Mouse (Mus musculus) liver (tissue): ENCODE data around the gene Mroh7.
"Not testable (repeated sequence)": the region's sequence is repeated elsewhere in the genome, so short reads cannot be mapped to it uniquely, and the experiment has no call there.

Source experiments
- DNase-seq: peaks from one replicate; pipeline ENCODE4 v3.0.0-alpha.2; 2020; ENCODE audit warnings: mixed read lengths

The Mroh7 gene

GRCm38 (mm10) chr4:106730814-106731213 lies at the start of gene Mroh7:
TSS of gene Mroh7 (minus strand) at chr4:106730925.
- DNase-seq: no peak

- no peak for DNase-seq
Observed at GRCm38 (mm10) chr4:106780045-106780444, 49.3 kb upstream of the Mroh7 start.

GRCm38 (mm10) chr4:106778116-106778788 lies 47.5 kb upstream of the Mroh7 start:
- peak; percentile 61 for DNase-seq

DNA sequence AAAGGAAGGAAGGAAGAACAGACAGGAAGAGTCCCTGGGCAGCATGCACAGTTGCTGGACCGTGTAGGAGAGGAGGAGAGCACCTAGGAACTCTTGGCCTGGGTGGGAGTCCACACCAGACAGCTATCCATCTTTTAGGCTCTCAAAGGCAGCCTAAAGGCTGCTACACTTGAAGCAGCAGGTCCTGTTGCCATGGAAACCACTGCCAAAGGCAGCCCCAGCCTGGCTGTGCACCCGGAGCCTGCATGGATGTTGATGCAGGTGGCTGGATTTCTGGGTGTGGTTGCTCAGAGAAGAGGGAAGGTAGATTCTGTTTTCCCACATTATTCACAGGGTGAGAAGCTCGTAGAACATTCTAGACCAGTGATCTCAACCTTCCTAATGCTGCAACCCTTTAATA lies 46.3 kb upstream of the Mroh7 start:
- no peak for DNase-seq

GRCm38 (mm10) chr4:106775767-106776166 lies 45.0 kb upstream of the Mroh7 start:
- DNase-seq: not testable (repeated sequence)

DNA sequence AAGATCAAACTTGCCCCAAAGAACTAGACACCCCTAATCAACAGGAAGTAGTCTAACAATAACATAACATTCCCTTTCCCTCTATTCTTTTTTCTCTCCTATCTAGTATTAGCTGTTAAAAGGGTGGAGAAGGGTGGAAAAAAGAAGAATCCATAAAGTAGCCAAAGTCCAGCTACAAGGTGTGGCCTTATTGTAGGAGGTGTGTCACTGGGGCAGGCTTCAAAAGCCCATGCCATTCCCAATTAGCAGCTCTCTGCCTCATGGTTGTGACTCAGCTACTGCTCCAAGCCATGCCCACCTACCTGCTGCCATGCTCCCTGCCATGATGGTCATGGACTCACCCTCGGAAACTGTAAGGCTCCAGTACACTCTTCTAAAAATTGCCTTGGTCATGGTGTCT lies 41.8 kb upstream of the Mroh7 start:
- no peak for DNase-seq

DNA sequence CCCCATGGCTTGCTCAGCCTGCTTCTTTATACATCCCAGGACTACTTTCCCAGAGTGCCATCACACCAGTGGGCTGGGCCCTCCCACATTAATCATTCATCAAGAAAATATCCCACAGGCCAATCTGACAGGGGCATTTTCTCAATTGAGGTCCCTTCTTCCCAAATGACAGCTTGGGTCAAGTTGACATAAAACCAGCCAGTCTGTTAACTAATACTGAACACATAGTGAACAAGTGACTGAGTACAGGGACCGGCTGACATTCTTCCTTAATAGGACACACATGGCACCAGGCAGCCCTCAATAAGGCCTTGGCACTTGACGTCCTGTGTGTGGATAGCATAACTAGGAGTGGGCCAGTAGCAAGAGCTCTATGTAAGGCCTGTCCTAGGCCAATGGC lies 38.6 kb upstream of the Mroh7 start:
- no peak for DNase-seq

DNA sequence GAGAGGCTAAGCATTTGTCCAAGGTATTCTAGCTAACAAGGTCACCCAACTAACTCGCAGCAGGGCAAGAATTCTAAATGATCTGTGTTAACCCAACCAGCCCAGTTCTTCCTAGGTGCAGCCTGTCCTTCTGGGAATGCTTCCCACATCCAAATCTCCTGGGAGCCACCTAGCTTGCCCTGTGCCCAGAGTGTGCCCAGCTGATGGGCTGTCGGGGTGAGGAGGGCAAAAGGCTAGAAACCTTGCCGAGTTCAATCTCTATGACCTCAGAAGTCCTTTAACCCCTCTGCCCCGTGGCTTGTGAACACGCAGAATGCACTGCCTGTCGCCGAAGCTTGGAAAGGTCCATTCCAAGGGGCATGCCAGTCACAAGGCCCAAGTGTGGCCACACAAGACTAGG lies 33.4 kb upstream of the Mroh7 start:
- no peak for DNase-seq

DNA sequence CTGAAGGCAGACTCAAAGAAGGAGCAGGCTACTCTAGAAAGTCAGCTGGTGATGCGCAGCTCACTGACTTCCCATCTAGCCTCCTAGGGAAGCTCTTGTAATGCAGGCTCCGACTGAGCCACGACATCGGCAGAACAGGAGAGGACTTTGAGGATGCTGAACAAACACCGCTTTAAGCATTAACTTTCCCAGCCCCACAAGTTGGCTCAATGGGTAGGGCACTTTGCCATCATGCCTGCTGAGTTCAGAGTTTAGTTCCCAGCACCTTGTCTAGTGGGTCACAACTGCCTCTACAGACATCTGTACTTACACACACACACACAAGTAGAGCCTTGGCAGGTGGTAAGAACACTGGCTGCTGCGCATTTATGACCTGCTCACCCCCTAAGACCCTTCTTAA lies 21.0 kb upstream of the Mroh7 start:
- DNase-seq: no peak

GRCm38 (mm10) chr4:106749699-106750098 lies 19.0 kb upstream of the Mroh7 start:
- DNase-seq: peak; percentile 55

DNA sequence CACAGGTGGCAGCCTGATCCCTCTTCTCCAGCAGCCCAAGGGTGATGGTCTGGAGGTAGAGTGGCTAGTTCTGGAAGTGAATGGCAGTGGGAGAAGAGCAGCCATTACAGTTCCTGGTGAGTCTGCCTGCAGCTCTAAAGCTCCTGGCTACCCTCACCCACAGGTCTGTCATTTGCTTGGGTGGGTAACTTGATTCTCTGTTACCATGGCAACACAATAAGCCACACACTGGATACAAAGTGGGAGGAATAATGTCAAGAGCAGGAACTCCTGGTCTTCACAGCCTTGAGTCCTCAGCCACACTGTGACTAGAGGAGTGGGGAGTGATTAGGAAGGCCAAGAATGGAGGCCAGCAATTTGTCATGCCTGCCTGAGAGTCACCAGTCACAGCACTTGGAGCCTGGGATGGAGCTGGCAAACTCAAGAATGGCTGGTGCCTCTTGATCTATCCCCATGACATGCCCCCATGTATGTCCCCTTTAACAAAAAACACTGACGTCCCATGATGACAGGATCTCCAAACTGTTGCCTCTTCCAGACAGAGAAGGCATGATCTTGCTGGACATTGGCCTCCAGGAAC lies 16.4 kb upstream of the Mroh7 start:
- no peak for DNase-seq

GRCm38 (mm10) chr4:106745862-106746261 lies 15.1 kb upstream of the Mroh7 start:
- no peak for DNase-seq

DNA sequence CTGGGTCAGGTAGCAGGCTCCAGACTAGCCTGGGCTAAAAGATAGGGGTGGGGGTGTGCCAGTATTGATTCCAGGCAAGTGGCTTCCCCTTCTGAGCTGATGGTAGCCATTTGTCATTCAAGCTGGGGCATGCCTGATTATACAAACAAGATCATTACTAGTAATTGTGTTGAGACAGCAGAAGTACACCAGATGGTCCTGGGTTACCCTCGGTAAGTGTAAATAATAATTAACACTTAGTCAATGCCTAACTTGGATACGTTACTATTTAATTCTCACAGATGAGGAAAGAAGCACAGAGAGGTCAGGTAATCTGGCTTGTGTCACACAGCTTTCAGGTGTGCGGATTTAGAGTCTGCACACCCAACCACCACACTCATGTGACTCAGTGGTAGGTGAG lies 7.2 kb upstream of the Mroh7 start:
- DNase-seq: no peak

GRCm38 (mm10) chr4:106736884-106737283 lies 6.2 kb upstream of the Mroh7 start:
- not testable (repeated sequence) for DNase-seq

DNA sequence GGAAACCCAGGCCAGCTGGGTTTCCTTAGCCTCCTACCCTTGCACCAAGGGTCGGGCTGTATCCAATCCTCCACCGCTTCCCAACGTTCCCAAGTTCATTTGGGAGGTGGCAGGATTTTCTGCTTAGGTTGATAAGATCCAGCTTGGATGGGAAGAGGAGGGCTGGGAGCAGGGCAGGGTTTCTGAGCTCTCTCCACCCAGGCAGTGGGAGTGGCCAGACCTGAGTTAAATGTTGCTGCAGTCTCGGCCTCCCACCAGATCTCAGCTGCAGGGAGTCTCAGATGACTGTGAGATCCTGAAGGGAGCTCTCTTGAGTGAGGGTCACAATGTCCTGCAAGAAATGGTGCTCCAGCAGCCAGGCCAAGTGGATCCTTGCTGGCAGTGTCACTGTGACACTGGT lies 2.9 kb upstream of the Mroh7 start, which contains the start of gene Fam151a:
Gene Fam151a (plus strand): TSS at position 254 of the 400 bp plus-strand sequence.
- no peak for DNase-seq

DNA sequence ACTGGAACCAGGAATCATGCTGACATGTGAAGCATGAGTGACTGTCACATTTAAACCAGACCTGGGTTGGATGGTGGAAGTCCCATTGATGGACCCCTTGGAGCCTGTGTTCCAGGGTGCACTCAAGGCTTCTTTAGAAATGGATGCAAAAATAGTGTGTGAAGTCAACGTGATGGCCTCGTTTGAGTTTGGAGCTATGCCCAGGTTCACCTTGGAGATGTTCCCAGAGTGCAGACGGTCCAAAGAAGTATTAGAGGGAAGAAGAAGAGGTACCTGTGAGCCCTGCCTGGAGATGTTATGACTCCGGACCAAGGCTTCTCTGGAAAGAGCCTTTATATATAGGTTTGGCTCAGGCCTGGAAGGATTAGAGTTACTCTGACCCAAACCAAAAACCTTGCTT lies 10.1 kb downstream of the Mroh7 start:
- DNase-seq: no peak

DNA sequence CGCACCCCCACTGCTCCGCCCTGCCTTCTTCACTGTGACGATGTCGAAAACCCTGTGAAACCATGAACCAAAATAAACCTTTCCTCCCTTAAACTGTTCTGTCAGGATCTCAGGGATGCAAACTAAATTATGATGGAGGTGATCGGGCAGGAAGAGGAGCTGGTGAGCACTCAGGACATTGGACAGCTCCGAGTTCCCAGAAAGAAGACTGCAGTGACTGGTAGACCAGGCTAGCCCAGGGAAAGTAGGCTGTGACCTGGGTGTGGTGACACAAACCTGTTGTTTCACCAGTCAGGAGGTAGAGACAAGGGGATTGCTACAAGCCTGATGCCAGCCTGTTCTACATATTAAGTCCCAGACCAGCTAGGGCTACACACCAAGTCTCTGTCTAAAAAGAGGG lies 17.1 kb downstream of the Mroh7 start:
- DNase-seq: no peak

- peak; percentile 87 for DNase-seq
Observed at GRCm38 (mm10) chr4:106708408-106708807, 22.3 kb downstream of the Mroh7 start.

DNA sequence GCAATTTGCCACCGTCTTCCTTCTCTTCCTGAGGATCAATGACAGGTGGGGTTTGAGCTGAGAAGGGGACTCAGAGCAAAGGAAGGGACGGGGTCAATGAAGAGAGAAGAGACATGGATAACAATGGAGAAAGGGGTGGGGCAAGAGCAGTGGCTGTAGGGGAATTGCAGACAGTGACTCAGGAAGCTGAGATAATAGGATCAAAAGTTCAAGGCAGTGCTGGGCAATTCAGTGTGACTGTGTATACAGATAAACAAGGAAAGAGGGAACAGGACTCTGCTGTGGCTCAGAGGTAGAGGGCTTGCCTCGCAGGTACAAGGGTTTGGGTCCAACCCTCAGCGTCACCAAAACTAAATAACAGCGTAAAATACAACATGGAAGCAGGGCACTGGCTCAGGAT lies 22.8 kb downstream of the Mroh7 start:
- DNase-seq: no peak

DNA sequence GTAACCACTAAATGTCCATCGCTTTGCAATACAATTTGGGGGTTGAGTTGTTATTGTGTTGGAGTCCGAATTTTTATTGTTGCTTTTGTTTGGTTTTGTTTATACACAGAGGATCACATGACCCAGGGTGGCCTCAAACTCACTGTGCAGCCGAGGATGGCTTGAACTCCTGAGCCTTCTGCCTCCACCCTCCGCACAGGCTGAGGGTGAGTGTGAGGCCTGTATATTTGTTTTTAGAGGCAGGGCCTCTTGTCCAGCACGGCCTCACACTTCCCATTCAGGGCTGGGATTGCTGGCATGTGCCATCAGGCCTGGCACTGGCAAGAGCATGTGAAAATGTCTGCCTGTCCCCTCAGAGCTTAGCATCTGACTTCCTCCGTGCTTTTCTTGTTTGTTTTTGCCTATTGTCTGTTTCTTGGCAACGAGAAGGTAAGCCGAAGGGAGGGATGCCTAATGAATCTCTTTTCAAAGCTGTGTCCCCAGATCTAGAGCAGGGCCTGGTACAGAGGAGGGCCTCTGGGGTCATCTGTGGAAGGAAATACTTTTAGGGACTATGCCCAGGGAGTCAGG lies 25.5 kb downstream of the Mroh7 start:
- DNase-seq: no peak

DNA sequence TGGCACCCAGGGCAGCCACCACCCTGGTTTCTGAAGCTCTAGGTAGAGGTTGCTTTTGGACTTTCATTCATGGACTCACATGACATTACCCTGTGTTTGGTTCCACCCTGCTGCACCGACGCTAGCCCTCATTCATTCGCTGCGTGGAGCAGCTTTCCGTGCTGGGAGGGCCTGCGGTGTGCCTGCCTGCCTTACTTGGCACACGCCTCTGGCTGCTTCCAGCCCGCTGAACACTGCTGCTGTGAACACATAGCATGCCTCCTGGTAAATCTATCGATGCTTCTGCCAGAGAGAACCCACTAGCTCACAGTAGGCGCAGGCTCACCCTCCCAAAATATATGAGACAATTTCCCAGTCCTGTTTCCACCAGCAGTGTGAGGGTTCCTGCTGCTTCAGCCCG lies 26.3 kb downstream of the Mroh7 start:
- DNase-seq: no peak

DNA sequence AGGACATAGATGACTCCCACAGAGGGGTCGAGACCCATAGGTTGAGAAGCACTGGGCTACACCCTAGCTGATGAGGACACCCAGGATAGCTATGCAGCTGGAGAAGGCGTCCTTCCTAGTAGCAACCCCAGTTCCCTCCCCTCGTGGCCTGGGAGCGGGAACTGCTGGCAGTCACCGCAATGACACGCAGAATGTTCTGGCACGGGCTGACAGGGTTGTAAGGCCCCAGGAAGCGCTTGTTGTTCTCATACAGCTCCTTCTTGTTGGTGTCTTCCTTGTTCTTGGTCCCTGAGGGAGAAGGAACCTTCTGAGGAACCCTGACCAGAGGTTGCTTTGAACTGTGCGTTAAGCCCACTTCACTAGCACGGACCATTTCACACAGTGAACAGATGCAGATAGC lies 26.8 kb downstream of the Mroh7 start:
- no peak for DNase-seq

GRCm38 (mm10) chr4:106700798-106701197 lies 29.9 kb downstream of the Mroh7 start:
- no peak for DNase-seq

DNA sequence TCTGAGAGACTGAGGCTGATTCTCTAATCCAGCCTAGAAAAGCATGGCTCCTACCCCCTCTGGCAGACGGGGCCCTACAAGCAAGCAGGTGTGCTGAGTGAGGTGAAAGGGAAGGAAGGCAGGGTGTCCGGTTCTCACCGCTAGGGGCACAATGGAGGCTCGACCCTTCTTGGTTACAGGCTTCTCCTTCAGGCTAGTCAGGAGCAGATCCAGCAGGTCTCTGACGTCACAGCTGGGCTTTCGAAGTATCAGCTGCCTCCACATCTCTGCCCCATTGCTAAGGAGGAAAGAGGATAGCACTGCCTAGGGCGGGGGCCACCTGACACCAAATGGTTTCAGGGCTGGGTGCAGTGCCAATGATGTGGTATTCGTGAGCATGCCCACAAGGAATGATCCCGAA lies 30.7 kb downstream of the Mroh7 start:
- DNase-seq: peak; percentile 35
